Mouse (Mus musculus) left cerebral cortex, adult 9 months (tissue): Measurements from ENCODE around the gene Cth.
"Not testable (repeated sequence)": the region's sequence is repeated elsewhere in the genome, so short reads cannot be mapped to it uniquely, and the experiment has no call there.

ENCODE experiments used
- DNase-seq, 2 experiments: peaks; one replicate each; pipeline ENCODE4 v3.0.0; 2022; ENCODE audit warnings: low spot score in 2 of 2

The Cth gene

DNA sequence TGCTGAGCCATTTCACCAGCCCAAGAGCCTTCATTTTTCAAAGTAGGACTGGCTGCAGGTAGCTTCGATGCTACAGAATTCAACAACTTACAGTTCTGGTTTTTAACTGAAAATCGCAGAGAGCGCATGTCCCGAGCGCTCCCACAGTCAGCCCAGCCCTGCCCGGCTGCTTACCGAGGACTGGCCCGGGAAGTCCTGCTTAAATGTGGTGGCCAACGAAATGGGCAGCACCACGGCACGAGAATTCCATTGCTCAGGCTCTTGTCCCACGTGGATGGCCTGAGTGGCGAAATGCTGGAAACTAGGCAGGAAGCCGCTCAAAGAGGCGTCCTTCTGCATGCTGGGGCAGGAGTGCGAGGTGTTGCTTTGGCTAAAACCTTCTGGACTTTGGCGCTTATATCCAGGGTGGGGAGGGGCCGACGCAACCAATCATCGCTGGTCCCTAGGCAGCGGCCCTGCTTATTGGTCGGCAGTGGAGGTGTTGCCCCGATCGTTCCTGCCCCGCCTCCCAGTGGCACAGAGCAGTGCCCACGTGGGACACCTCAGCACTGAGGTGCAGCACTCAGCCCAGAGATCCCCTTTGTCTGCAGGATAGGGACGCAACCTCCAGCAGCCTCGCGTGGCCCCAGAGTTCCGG is at the start of gene Cth:
TSS of gene Cth (minus strand) at position 386 of the 637 bp plus-strand sequence.
- peak; percentile 53 to 84 for DNase-seq

DNA sequence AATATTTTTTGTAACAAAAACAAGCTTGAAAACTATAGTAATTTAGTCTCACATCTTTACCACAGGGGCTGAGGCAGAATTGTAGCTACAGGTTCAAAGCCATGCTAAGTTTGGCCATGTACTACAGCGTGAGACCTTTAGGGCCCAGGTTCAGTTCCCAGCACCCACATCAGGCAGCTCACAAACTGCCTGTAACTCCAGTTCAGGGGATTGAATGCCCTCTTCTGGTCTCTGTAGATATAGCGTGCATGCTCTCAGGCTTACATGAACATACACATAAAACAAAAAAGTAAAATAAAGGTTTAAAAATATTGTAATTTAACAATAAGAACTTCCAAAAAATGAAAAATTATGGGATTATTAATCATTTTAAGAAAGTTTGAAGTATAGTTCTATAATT is 48.4 kb upstream of the Cth start:
- no peak for DNase-seq

DNA sequence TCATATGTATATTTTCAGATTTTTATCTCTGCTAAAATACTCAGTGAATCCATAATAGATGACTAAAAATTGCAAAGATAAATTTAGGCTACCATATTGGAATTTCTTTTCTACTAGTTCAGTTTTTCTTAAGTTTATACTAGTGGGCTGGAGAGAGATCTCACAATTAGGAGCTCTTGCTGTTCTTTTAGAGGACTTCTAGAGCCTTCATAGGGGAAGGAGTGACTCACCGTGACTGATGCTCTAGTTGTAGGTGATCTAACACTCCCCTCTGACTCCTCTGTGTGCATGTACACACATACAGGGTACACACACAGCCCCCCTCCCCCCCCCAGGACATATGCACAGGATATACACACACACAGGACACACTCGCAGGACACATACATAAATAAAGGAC is 46.3 kb upstream of the Cth start:
- DNase-seq, result no peak

DNA sequence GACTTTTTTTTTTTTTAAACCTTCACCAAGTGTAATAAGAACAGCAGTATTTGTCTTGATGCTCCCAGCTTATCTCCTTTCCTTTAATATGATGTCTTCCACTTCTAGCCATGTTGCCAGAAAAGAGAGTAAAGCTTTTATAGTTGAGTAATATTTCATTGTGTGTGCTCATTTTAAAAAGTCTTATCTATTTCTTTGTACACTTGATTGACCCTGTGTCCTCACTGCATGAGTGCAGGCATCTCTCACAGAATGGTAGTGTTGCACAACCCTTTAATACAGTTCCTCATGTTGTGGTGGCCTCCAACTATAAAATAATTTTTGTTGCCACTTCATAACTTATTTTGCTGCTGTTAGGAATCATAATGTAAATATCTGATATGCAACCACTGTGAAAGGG is 32.4 kb upstream of the Cth start:
- no peak for DNase-seq

DNA sequence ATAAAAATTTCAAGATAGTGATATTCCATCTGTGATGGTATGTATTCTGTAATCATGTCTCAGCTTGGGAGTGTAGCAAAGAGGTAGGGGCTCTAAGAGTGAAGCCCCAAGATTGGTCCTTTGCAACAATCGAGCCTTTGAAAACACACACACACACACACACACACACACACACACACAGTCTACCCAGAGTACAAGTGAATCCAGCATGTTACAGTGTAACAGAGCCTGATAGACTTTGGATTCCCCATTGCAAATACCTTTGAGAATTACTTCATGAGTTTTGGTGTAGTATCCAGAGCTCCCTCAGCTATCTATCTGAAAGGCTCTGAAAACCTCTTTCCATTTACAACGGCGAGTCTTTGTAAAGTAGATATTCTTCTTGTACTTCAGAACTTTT is 31.3 kb upstream of the Cth start:
- DNase-seq, result no peak

DNA sequence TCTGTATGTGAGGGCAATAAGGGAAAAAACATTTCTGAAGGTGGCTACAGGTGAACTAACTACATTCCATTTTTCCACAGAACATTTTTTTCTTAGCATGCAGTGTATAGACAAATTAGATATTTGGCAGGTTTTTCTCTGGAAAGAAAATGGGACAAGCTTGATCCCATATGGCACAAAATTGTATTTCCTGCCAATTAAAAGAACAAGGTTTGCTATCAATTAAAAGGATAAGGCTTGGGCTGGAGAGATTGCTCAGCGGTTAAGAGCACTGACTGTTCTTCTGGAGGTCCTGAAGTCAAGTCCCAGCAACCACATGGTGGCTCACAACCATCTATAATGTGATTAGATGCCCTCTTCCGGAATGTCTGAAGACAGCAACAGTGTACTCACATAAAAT is 30.6 kb upstream of the Cth start:
- no peak for DNase-seq

DNA sequence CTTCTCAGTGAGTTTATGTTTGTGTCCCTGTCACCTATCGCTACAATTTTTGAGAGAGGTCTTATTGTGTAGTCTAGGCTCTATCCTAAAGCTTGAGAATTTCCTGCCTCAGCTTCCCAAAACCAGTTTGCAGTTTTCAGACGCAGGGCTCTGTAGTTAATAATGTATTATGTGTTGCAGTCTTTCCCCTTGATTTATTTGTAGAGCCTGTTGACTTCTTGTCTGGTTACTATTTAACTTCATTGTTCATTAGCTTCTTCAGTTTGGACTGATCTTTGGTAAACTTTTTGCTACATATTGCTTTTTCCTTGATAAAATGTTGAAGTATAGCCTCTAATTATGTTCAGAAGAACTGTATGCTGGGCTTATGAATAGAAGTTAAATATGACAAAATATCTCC is 27.8 kb upstream of the Cth start:
- no peak for DNase-seq

DNA sequence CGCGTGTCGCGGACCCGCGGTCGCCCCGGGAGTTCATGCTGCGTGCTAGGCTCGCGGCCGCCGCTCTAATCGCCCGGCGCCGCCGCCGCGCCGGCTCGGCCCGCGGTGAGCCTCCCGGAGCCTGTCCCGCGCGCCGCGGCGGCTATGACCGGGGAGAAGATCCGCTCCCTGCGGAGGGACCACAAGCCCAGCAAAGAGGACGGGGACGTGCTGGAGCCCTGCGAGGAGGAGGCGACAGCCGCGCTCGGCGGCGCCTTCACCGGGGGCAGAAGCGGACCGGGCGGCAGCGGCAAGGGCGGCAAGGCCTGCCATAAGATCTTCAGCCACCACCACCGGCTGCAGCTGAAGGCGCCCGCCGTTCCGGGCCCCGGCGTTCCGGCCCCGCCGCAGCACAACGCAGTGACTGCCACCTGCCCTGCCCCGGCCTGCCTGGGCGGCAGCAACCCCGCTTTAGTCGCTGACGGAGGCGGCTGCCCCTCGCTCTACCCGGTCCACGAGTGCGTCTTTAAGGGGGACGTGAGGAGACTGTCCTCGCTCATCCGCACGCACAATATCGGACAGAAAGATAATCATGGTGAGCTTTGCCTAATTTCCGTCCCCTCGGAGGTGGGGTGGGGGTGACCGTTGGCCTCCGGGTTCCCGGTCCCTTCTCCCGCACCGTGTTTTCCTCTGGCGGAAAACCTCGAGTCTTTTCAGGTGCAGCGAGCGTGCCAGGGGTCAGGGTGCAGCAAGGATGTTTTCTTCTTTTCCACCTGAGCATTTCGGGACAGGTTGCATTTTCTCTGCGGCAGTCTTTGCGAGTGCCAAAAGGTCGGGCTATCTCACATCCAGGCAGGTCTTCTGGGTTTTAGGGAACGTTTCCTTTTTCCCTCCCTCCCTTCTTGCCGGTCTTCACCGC is 22.8 kb upstream of the Cth start:
- no peak for DNase-seq

DNA sequence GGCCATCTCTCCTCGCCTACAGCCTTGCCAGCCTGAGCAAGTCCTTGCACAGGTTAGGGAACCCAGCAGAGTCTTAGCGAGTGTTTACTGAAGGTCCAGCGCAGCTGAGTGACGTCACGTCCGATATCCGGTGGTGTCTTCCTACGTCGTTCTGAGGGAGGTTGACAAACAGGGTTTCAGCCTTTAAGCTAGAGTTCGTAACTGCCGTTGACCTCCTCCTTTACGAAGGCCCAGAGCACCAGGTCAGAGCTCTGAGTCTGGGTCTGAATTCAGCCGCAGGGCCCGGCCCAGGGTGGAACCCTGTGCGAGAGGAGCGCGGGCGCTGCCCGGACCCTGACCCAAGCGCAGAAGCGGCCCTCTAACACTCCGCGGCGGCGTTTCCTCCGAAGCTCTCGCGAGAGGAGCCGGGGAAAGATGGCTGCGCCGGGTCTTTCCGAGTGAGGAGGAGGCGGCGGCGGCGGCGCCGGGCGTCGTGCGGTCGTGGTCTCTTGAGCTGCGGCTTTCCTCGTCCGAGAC is 22.0 kb upstream of the Cth start, which contains the start of gene Ankrd13c:
TSS of gene Ankrd13c (plus strand) at position 397 of the 516 bp plus-strand sequence.
- DNase-seq, result peak; percentile 81 to 92

DNA sequence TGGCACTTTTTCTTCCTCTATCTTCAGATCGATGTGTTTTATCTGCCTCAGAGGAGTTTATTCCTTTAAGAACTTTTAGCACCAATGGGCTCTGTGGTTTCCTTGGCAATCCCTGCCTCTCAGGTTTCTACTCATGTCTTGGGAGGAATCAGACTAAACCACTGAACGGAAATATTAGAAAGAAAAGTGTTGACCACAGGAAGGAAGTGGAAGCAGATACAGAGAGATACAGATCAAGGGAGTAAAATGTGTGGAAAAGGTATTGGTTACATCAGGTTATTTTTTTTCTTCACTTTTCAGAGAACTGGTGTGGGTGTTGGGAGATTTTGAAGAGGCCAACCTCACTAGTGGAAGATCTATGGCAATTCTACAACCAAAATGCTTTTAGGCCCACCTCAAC is 13.7 kb upstream of the Cth start:
- no peak for DNase-seq

DNA sequence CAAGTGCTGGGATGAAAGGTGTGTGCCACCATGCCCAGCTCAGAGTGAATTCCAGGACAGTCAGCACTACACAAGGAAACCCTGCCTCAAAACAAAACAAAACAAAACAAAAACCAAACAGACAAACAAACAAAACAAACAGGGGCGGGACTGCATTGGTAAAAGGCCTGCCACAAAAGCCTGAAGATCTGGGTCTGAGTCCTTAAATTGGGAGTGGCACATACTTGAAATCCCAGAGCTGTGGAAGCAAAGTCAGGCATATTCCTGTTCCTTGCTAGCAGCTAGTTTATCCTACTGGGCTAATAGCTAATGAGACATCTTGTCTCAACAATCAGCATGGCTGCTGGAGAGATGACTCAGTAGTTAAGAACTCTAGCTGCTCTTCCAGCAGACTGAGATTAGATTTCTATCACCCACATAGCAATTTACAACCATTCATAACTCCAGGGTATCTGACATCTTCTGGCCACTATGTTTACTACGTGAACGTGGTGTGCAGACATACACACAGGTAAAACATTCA is 9.5 kb upstream of the Cth start:
- no peak for DNase-seq

DNA sequence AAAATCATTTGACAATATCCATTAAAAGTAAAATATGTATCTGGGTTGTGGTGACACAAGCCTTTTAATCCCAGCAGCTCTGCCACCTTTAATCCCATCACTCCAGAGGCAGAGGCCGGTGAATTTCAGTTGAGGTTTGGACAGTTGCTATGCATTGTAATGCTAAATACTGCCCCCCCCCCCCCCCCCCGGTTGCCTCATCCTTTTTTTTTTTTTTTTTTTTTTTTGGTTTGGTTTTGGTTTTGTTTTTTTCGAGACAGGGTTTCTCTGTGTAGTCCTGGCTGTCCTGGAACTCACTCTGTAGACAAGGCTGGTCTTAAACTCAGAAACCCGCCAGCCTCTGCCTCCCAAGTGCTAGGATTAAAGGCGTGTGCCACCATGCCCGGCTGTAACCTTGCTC is 8.3 kb upstream of the Cth start:
- not testable (repeated sequence) for DNase-seq

DNA sequence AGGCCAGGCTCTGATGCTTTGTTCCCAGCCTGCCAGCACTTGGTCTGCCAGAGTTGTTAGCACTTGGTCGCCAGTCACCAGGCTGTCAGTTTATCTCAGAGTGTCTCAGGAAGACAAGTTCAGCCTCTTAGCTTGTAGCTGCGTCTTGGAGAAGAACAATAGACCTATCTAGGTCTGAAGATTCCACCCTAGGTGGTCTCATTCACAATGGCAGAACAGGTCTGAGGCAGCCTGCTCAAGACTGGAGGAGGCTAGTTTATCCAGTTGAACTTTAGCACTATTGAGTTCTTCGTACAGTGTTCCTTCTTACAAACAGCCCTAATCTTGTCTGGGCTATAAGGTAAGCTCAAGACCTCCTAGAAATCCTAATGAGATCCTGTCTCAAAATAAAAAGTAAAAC is 7.2 kb upstream of the Cth start:
- DNase-seq, result no peak

DNA sequence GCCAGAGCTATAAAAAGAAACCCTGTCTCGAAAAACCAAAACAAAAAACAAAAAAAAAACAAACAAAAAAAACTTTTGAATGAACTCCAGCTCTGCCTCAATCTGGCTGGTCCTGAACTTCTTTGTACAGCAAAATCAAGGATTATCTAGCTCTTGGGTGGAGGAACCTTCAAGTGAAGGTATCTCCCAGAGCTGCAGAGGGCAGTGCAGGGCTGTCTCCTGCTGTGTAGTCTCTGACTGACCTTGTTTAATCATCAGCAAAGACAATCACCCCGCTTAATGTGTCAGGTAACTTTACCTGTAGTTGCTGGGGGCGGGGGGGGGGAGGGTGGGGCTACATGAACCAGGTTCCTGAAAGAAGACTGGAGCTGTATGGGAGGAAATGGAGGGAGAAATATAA is 6.7 kb upstream of the Cth start:
- DNase-seq, result no peak

DNA sequence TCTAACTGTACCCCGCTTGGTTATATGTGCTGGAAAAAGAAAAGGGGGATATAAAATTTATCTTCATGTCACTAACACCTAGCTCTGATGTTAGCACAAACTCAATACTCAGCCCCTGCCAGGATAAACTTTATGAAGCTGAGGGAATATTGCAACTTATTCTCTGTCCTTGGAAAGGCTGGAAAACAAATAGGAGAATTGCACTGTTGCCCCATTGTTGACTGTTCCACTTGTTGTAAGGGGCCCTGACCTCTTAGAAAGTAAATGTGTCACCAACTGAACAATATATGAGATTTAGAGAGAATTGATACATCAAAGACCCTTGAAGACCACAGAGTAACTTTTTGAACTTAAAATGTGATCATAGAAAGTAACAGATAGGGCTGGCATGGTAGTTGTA is 4.5 kb upstream of the Cth start:
- no peak for DNase-seq

DNA sequence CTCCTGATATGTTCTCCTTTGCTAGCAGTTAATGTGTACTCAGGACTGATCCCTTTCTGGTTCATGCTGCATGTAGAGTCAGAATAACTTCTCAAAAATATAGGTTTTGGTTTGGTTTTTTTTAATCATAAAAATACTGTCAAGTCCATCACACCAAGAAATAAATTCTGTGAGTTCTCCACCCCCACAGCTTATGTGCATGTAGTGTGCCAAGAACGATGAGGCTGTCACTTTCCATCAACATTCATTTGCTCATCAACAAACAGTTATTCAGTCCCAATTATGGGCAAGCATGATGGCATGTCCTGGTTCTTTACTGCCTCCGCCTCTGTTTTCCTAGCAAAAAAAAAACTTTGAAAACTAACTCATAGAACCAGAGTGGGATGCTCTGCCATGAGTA is 3.9 kb upstream of the Cth start:
- no peak for DNase-seq

DNA sequence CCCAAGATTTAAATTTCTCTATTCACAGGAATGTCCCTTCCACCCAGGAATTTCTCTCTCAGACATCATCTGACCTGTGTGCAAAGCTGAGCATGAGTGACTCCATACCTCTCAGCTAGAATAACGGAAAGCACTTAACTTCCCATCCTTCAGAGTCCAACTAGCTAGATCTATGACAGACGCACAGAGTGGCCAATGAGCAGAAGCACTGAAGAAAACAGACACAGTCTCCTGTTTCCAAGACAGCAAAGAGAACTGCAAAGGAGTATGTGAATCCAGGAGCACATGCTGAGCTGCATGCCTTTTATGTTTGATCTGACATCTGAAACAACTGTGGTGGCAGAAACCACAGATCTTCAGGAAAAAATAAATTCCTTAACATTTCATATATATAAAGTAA is 1.9 kb upstream of the Cth start:
- DNase-seq, result peak in 1 of 2 experiments; percentile 11

DNA sequence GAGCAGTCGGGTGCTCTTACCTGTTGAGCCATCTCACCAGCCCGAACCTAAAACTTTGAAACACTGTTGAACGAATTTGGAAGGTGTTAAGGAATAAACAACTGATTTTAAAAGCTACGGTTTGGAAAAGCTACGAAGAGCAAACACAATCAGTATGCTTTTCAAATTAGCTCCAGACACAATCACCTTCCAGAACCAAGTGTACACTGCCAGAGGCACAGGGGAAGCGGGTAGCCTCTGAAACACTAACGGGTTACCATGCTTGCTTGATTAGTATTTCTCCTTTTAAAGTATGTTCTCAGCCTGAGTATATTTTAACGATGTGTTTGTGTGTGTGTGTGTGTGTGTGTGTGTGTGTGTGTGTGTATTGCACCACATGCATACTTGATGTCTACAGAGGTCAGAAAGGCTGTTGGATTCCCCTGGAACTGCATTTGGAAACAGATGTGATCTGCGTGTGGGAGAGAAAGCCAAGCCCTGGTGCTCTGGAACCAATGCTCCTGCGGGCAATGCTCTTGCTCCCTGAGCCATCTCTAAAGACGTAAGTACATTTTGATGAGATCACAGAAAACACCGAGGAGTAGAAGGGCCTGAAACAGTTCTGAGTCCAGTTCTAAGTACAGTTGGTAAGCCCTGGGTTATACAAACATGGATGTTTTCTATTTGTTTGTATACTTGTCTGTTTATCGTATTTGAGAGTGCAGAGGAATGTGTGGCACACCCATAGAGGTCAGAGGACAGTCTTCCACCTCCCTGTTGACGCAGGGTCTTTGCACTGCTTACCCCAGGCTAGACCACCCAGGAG is 1.0 kb upstream of the Cth start:
- no peak for DNase-seq

DNA sequence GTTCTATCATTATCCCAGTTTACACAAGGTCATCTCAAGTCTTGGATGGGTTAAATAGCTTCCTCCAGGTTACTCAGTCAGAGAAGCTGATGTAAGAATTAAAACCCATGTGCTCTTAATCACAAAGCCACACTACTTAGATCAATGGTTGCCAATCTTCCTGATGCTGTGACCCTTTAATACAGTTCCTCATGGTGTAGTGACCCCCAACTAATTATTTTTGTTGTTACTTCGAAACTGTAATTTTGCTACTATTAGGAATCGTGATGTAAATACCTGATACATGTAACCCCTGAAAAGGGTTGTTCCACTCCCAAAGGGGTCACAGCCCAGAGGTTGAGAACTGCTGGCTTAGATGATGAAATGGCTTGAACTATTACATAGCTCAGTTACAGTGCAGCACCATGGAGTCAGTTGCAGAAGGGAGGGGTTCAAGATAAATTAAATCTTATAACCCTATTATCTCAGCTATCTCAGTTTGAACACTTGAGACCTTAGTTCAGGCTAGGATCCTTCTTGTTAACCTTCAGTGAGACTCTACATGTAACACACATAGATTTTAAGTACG is 1.5 kb downstream of the Cth start:
- DNase-seq, result no peak

DNA sequence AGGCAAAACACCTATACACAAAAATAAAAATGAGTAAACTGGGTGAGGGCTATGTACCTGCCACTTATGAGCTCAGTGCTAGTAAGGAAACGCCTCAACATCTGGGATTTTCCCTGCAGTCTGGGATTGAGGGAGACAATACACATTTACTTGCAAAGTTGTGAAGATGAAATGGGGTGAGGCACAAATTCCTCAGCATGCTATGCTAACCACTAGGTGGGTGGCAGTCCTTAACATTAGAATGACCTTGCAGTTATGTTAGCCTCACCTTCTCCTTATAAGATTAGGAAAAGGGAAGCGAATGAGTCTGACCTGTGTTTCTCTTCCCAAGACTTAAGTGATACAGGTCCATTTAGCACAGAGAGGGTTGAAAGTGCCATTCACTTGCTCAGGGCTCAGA is 3.5 kb downstream of the Cth start:
- no peak for DNase-seq

DNA sequence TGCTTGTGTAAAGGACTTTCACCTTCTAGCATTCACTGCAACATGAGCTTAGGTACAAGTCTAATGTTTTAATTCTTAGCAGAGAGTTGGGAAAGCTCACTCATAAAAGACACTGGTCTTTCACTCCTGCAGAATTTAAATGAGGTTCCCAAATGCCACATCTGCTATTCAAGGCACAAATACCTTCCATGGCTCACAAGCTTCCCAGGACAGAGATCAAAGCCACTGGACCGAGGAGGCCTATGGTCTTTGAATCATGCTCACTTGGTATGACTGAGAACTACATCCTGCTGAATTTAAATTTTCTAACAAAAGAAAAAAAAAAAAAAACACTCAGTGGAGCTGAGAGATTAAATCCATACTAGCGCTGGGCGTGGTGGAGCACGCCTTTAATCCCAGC is 8.5 kb downstream of the Cth start:
- no peak for DNase-seq

DNA sequence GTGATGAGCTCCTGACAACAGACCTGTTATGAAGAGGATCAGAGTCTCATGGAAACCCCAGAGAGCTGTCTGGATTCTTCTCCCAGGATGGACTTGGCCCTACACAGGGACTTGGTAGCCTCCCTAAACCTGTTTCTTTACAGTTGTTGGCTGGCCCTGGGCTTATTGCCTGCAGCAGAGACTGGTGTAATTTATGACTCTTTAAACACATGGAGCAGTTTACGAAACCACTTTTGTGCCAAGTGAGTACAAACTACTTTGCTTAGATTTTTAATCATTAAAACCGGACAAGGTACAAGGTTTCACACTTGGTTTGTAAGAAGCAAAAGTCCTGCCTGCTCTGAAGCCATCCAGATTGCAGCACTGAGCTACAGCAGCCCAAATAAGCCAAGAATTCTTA is 12.7 kb downstream of the Cth start:
- DNase-seq, result no peak
